Mouse (Mus musculus) c-Kit-positive CD71-positive TER-119-negative erythroid progenitor cells, embryonic 14.5 days (primary cell): ENCODE measurements around the gene Ublcp1.
"Not testable (repeated sequence)": the region's sequence is repeated elsewhere in the genome, so short reads cannot be mapped to it uniquely, and the experiment has no call there.

ENCODE experiments used
- DNase-seq: peaks from one replicate; pipeline ENCODE4 v3.0.0-alpha.2; 2013; ENCODE audit warnings: low read depth

The Ublcp1 gene

GRCm38 (mm10) chr11:44489117-44489516 lies 18.8 kb upstream of the Ublcp1 start:
- no peak for DNase-seq

GRCm38 (mm10) chr11:44485089-44485736 lies 14.9 kb upstream of the Ublcp1 start:
- no peak for DNase-seq

- DNase-seq: no peak
These were observed 9.9 kb upstream of the Ublcp1 start for GRCm38 (mm10) chr11:44480246-44480645.

- DNase-seq: no peak
These were observed 8.1 kb upstream of the Ublcp1 start for GRCm38 (mm10) chr11:44478382-44478781.

- DNase-seq: no peak
These were observed 6.1 kb upstream of the Ublcp1 start for GRCm38 (mm10) chr11:44476445-44476844.

- DNase-seq: no peak
These were observed 5.2 kb upstream of the Ublcp1 start for GRCm38 (mm10) chr11:44475467-44475866.

GRCm38 (mm10) chr11:44471337-44471995 lies 1.2 kb upstream of the Ublcp1 start:
- no peak for DNase-seq

- DNase-seq: peak; percentile 81
These were observed 459 bp downstream of the Ublcp1 start for GRCm38 (mm10) chr11:44469646-44470431.

- DNase-seq: no peak
These were observed 1.9 kb downstream of the Ublcp1 start for GRCm38 (mm10) chr11:44468306-44468790.

GRCm38 (mm10) chr11:44466949-44467442 lies 3.3 kb downstream of the Ublcp1 start:
- peak; percentile 22 for DNase-seq

GRCm38 (mm10) chr11:44461493-44461892 lies 8.8 kb downstream of the Ublcp1 start:
- DNase-seq: no peak

GRCm38 (mm10) chr11:44453423-44453822 lies 16.9 kb downstream of the Ublcp1 start:
- DNase-seq: peak; percentile 54

GRCm38 (mm10) chr11:44452016-44452415 lies 18.3 kb downstream of the Ublcp1 start:
- not testable (repeated sequence) for DNase-seq

GRCm38 (mm10) chr11:44451046-44451445 lies 19.3 kb downstream of the Ublcp1 start:
- no peak for DNase-seq

GRCm38 (mm10) chr11:44437786-44438185 lies 32.5 kb downstream of the Ublcp1 start:
- DNase-seq: no peak

GRCm38 (mm10) chr11:44430036-44430435 lies 40.3 kb downstream of the Ublcp1 start:
- DNase-seq: no peak

GRCm38 (mm10) chr11:44427951-44428350 lies 42.3 kb downstream of the Ublcp1 start:
- DNase-seq: no peak

- no peak for DNase-seq
These were observed 44.7 kb downstream of the Ublcp1 start for GRCm38 (mm10) chr11:44425626-44426025.

GRCm38 (mm10) chr11:44425006-44425405 lies 45.3 kb downstream of the Ublcp1 start:
- DNase-seq: no peak

GRCm38 (mm10) chr11:44423955-44424354 lies 46.3 kb downstream of the Ublcp1 start:
- no peak for DNase-seq

GRCm38 (mm10) chr11:44423261-44423660 lies 47.0 kb downstream of the Ublcp1 start:
- DNase-seq: no peak

GRCm38 (mm10) chr11:44422337-44423111 lies 47.8 kb downstream of the Ublcp1 start:
- no peak for DNase-seq
